Mouse (Mus musculus): Measurements from ENCODE around the gene Tmco4. TPM values are rescaled to one million over a fixed set of nuclear protein-coding genes. Genes with fewer than 3 reads are reported as not detected.
A peak's percentile ranks its signal among the peaks of the same experiment; 100 is the strongest.

The Tmco4 gene
- polyA plus RNA-seq, 2 experiments, result 1.2 to 2.1 TPM

DNA sequence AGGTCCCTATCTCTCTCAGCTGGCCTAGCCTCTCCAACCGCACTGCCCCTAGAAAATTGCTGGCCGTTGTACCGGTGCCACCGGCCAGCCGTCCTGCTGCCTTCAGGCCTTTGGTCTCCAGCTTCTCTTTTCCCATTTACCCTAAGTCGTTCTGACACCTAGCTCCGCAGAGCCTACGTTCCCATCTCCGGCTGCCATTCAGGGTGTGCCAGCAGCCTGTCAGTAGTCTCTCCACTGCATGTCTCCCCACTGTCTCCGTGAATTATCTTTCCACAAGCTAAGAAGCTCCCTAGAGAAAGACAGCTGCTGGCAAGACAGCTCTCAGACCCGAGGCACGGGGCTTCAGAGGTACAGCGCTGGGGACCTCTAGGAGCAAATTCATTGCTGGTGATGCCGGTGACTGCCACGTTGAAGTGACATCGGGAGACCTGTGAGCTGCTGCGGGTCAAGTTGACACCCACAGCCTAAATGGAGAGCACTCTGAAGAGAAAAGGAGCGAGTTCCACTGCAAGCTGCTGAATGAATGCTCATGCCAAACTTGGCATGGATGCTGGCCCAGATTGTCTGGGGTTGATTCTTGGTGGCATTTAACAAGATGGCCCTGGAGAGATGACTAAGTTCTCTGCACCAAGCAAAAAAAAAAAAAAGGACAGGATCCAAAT is 108.7 kb downstream of the Tmco4 start:
- Histone ChIP-seq H3K4me1 (replicated peaks; ENCODE audit: control insufficient read depth in 2 of 2, insufficient read depth in 2 of 2, low read length in 1 of 2) (no peaks in the 10 kb centered on the region), H3K4me3 (ENCODE audit: insufficient read depth in 1 of 2, low read depth in 2 of 2, low read length in 2 of 2) (no peak overlapping the region), H3K9me3 (ENCODE audit: control insufficient read depth, low read length) (no peaks in the 10 kb centered on the region), H3K27me3 (ENCODE audit: control insufficient read depth, insufficient read depth, low read length) (peaks cover 5% of the 10 kb centered on the region), H3K4me2 (ENCODE audit: low read depth) (no peak overlapping the region), H3K9ac (replicated peaks) (no peak overlapping the region), H3K27ac (no peak overlapping the region), H3K36me3 (replicated peaks; ENCODE audit: control insufficient read depth, insufficient read depth, low read depth) (no peaks in the 10 kb centered on the region)
- ATAC-seq (ENCODE audit: insufficient read depth), result no peak
- no peak for DNase-seq (ENCODE audit: low read depth in 3 of 3, low spot score in 3 of 3)
- WGBS (ENCODE audit: insufficient replicate concordance), result 61% methylated on average over 18 of the region's 18 CpGs
- TF ChIP-seq EP300 (IDR thresholded peaks at IDR 0.05; ENCODE audit: low read depth) (no peak), CTCF (IDR thresholded peaks at IDR 0.05; ENCODE audit: low read depth) (no peak)

DNA sequence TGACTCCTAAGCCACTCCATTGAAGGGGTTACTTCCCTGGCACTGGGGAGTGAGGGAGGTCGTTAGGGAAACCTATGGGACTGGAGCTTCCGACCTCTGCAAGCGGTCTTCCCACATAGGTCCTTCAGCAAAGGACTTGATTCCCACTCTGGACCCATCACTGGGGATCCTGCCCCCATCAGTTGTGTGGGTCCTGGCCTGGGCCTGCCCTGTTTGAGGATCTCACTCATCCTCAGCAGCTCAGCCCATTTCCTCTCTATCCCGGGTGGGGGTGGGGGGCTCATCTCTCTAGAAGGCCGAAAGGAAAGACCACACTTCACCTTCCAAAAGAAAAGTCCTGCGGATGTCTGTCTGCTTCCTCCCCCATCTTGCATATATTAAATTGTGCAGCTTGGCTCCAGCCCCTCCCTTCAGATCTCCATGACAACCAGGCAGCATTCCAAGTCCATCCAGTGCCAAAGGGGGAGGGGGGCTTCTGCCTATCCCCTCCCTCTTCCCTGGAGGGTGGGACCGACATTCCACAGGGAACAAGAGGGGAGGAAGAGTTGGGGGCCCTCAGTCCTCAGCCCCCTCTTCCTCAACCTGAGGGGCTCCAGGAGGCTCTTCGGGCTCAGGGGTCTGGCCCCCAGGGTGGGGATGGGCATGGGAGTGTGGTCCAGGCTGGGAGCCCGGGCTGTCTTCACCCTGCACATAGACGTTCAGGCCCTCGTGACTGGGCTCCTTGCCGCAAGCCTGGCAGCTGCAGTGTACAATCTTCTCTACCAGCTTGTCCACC is 110.3 kb downstream of the Tmco4 start:
- H3K27me3 ChIP-seq (ENCODE audit: control insufficient read depth, insufficient read depth, low read length), result no peaks in the 10 kb centered on the region; the same call in 1 of the 2 replicates
- H3K36me3 ChIP-seq (replicated peaks; ENCODE audit: control insufficient read depth, insufficient read depth, low read depth), result no peaks in the 10 kb centered on the region
- ATAC-seq (ENCODE audit: insufficient read depth), result no peak
- H3K9ac ChIP-seq (replicated peaks), result no peak overlapping the region
- H3K9me3 ChIP-seq (ENCODE audit: control insufficient read depth, low read length), result no peaks in the 10 kb centered on the region
- H3K27ac ChIP-seq, result no peak overlapping the region
- H3K4me1 ChIP-seq (replicated peaks; ENCODE audit: control insufficient read depth in 2 of 2, insufficient read depth in 2 of 2, low read length in 1 of 2), result no peaks in the 10 kb centered on the region
- H3K4me2 ChIP-seq (ENCODE audit: low read depth), result no peak overlapping the region
- DNase-seq (ENCODE audit: low read depth in 3 of 3, low spot score in 3 of 3), result no peak
- 37% methylated on average over 12 of the region's 12 CpGs for WGBS (ENCODE audit: insufficient replicate concordance)
- TF ChIP-seq CTCF (IDR thresholded peaks at IDR 0.05; ENCODE audit: low read depth) (no peak), EP300 (IDR thresholded peaks at IDR 0.05; ENCODE audit: low read depth) (no peak)
- H3K4me3 ChIP-seq (ENCODE audit: insufficient read depth in 1 of 2, low read depth in 2 of 2, low read length in 2 of 2), result no peak overlapping the region

DNA sequence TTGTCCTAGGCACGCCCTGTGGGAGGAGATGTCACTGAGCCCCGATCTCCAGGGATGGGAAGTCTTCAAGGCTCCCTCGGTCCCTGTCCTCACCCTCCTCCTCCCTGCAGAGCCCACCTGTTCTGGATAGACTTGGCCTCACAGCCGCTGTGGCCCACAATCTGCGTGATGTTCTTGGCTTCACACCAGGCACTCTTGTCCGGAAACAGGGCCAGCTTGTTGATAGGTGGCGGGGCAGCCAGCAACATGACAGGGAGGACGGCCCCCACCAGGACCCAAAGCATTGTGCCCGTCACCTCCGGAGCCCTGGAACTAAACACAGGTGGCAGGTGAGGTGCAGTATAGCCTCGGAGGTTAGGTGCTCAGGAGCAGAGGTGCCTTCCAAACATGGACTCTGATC is 112.6 kb downstream of the Tmco4 start:
- Histone ChIP-seq H3K4me2 (ENCODE audit: low read depth) (no peak overlapping the region), H3K4me3 (ENCODE audit: insufficient read depth in 1 of 2, low read depth in 2 of 2, low read length in 2 of 2) (no peak overlapping the region), H3K27me3 (ENCODE audit: control insufficient read depth, insufficient read depth, low read length) (no peaks in the 10 kb centered on the region; the same call in 1 of the 2 replicates), H3K9me3 (ENCODE audit: control insufficient read depth, low read length) (no peaks in the 10 kb centered on the region), H3K27ac (no peak overlapping the region), H3K9ac (replicated peaks) (no peak overlapping the region), H3K4me1 (replicated peaks; ENCODE audit: control insufficient read depth in 2 of 2, insufficient read depth in 2 of 2, low read length in 1 of 2) (no peaks in the 10 kb centered on the region), H3K36me3 (replicated peaks; ENCODE audit: control insufficient read depth, insufficient read depth, low read depth) (no peaks in the 10 kb centered on the region)
- DNase-seq (ENCODE audit: low read depth in 3 of 3, low spot score in 3 of 3) (no peak), ATAC-seq (ENCODE audit: insufficient read depth) (no peak)
- TF ChIP-seq CTCF (IDR thresholded peaks at IDR 0.05; ENCODE audit: low read depth) (no peak), EP300 (IDR thresholded peaks at IDR 0.05; ENCODE audit: low read depth) (no peak)
- WGBS (ENCODE audit: insufficient replicate concordance), result 51% methylated on average over 11 of the region's 11 CpGs

DNA sequence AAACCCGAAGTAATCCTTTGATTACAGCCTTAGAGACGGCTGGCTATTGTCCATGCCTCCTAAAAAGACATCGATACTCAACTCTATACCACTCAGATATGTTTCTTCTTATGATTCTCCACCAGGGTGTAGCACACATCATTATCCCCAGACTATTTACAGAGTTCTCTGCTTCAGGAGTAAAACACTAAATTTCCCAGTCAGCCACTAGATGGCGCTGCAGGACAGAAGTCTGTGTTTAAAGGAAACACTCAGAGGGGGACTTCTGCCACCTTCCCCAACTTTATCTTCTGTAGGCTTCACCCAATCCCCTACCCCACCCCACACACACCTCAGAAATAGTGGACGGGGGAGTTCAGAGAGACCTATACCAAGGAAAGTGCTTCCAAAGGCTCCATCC is 113.3 kb downstream of the Tmco4 start:
- Histone ChIP-seq H3K27ac (no peak overlapping the region), H3K4me3 (ENCODE audit: insufficient read depth in 1 of 2, low read depth in 2 of 2, low read length in 2 of 2) (no peak overlapping the region), H3K9ac (replicated peaks) (no peak overlapping the region), H3K4me2 (ENCODE audit: low read depth) (no peak overlapping the region), H3K27me3 (ENCODE audit: control insufficient read depth, insufficient read depth, low read length) (peaks cover 6% of the 10 kb centered on the region), H3K9me3 (ENCODE audit: control insufficient read depth, low read length) (no peaks in the 10 kb centered on the region), H3K4me1 (replicated peaks; ENCODE audit: control insufficient read depth in 2 of 2, insufficient read depth in 2 of 2, low read length in 1 of 2) (no peaks in the 10 kb centered on the region), H3K36me3 (replicated peaks; ENCODE audit: control insufficient read depth, insufficient read depth, low read depth) (no peaks in the 10 kb centered on the region)
- 13% methylated on average over 5 of the region's 5 CpGs for WGBS (ENCODE audit: insufficient replicate concordance)
- DNase-seq (ENCODE audit: low read depth in 3 of 3, low spot score in 3 of 3), result peak; percentile 57 to 64 (median 57)
- 0 out of 2 replicates have a peak, but pooled peaks have one; percentile 39 for ATAC-seq (ENCODE audit: insufficient read depth)
- TF ChIP-seq EP300 (IDR thresholded peaks at IDR 0.05; ENCODE audit: low read depth) (no peak), CTCF (IDR thresholded peaks at IDR 0.05; ENCODE audit: low read depth) (peak; percentile 80)

DNA sequence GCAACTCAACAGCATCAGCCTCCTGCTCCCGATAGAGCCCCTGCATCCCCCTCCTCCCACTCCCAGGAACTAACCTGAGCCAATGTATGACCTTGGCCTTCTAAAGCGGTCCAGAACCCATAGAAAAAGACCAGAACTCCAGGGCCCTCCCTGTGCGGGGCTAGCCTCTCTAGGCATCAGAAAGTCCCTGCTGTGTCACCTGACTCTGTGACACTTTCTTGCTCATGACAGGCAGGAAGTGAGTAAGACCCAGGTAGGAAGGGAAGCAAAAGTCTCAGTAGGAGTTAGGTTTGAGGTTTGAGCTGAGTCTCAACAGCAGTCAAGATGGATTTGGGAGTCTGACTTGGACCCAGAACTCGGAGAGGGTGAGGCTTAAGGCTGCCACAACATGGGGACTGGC is 114.3 kb downstream of the Tmco4 start:
- WGBS (ENCODE audit: insufficient replicate concordance), result 39% methylated on average over 4 of the region's 4 CpGs
- Histone ChIP-seq H3K4me3 (ENCODE audit: insufficient read depth in 1 of 2, low read depth in 2 of 2, low read length in 2 of 2) (no peak overlapping the region), H3K27me3 (ENCODE audit: control insufficient read depth, insufficient read depth, low read length) (peaks cover 16% of the 10 kb centered on the region), H3K9ac (replicated peaks) (no peak overlapping the region), H3K4me2 (ENCODE audit: low read depth) (no peak overlapping the region), H3K36me3 (replicated peaks; ENCODE audit: control insufficient read depth, insufficient read depth, low read depth) (no peaks in the 10 kb centered on the region), H3K4me1 (replicated peaks; ENCODE audit: control insufficient read depth in 2 of 2, insufficient read depth in 2 of 2, low read length in 1 of 2) (no peaks in the 10 kb centered on the region), H3K9me3 (ENCODE audit: control insufficient read depth, low read length) (no peaks in the 10 kb centered on the region), H3K27ac (no peak overlapping the region)
- DNase-seq (ENCODE audit: low read depth in 3 of 3, low spot score in 3 of 3) (no peak), ATAC-seq (ENCODE audit: insufficient read depth) (no peak)
- TF ChIP-seq CTCF (IDR thresholded peaks at IDR 0.05; ENCODE audit: low read depth) (no peak), EP300 (IDR thresholded peaks at IDR 0.05; ENCODE audit: low read depth) (no peak)
